Mouse (Mus musculus) spleen, adult 2 months (tissue): Measurements from ENCODE around the gene Mfap2. TPM values are rescaled to one million over a fixed set of nuclear protein-coding genes. Genes with fewer than 3 reads are reported as not detected.

ENCODE experiments used
- DNase-seq, 2 experiments: peaks; one replicate each; pipeline versions ENCODE4 v3.0.0 to v3.0.0-alpha.2; 2012 to 2021; ENCODE audit warnings: low spot score in 2 of 2, low read depth in 1 of 2
- H3K27ac ChIP-seq: fragments of 200-500 bp; 2 replicates; pipeline ENCODE4 v1.5.1; 2012; ENCODE audit warnings: low read length, inconsistent platforms; ENCODE audit not compliant: insufficient read depth
- H3K27me3 ChIP-seq: fragments of 200-500 bp; 2 replicates; pipeline ENCODE4 v1.6.1; 2012; ENCODE audit warnings: mild to moderate bottlenecking, moderate library complexity, low read length, inconsistent platforms; ENCODE audit not compliant: control insufficient read depth, insufficient read depth
- H3K36me3 ChIP-seq: fragments of 200-500 bp; 2 replicates; pipeline ENCODE4 v1.6.1; 2012; ENCODE audit warnings: mild to moderate bottlenecking, low read length, inconsistent platforms; ENCODE audit not compliant: control insufficient read depth, insufficient read depth
- H3K4me1 ChIP-seq: fragments of 200-500 bp; 2 replicates; pipeline ENCODE4 v1.6.1; 2011; ENCODE audit warnings: inconsistent platforms; ENCODE audit not compliant: control insufficient read depth, insufficient read depth, insufficient read length
- H3K4me3 ChIP-seq: fragments of 200-500 bp; 2 replicates; pipeline ENCODE4 v1.5.1; 2011; ENCODE audit warnings: mild to moderate bottlenecking, inconsistent platforms; ENCODE audit not compliant: insufficient read depth, insufficient read length; ENCODE audit errors: extremely low read depth
- CTCF ChIP-seq: fragments of 200-500 bp; IDR thresholded peaks from 2 replicates; pipeline ENCODE4 v1.5.1; 2011; ENCODE audit warnings: mild to moderate bottlenecking, inconsistent platforms; ENCODE audit not compliant: insufficient read depth, insufficient read length, insufficient replicate concordance; ENCODE audit errors: extremely low read depth
- POLR2A ChIP-seq: fragments of 200-500 bp; IDR thresholded peaks from 2 replicates; pipeline ENCODE4 v1.6.1; 2011; ENCODE audit warnings: low read depth, low read length, inconsistent platforms
- WGBS: fragments of 180-500 bp; shearing (Covaris S2); methylation state at CpG from one replicate; pipeline ENCODE4 v1.1.7; 2018; 5-methylcytosine and 5-hydroxymethylcytosine counted together
- polyA plus RNA-seq: library from polyadenylated mRNA; depleted of rRNA; stranded (reverse); fragments of >200 nt; gene quantifications from 2 replicates; pipeline ENCODE4 v1.2.3, GENCODE M21; 2012

The Mfap2 gene
- polyA plus RNA-seq, 1 experiment: 3.1 TPM

DNA sequence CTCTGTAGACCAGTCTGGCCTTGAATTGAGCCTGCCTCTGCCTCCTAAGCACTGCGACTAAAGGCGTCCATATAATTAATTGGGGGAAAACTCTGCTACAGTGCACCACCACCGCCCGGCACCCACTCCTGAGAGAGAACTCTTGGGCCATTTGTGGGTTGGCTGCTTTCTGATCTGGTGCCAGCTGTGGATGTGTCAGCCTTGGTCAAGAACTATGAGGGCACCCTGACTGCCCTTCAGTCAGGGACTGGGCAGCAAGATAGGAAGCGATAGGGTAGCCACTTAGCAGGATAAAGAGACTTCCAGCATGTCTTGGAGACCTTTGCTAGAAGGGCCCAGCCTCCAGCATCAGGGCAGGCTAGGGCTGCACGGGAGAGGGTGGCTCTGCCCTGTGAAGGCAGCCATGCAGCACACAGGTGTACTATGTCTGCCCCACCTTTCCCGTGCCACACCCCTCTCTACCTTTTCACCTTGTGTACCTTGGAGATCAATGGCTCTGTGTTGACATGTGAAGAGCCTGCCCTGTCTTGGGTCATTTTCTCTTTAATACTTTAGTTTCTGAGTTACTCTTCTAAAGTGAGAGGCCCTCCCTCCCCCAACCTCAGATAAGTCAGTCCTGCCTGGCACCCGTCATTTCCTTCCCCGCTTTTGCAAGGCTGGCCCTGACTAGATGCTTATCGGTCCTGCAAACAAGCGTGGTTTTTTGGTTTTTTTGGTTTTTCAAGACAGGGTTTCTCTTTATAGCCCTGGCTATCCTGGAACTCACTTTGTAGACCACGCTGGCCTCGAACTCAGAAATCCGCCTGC is 32.1 kb upstream of the Mfap2 start:
- TF ChIP-seq POLR2A: no peak
- no peak for TF ChIP-seq CTCF
- DNase-seq: no peak
- H3K27ac ChIP-seq: peak overlapping the region; percentile 7; the same call in 1 of the 2 replicates
- WGBS: 66% methylated on average over 14 of the region's 14 CpGs
- H3K36me3 ChIP-seq: peaks cover 36% of the 10 kb centered on the region
- H3K4me3 ChIP-seq: no peak overlapping the region
- H3K27me3 ChIP-seq: no peaks in the 10 kb centered on the region
- peaks cover 4% of the 10 kb centered on the region; the same call in 1 of the 2 replicates for H3K4me1 ChIP-seq

DNA sequence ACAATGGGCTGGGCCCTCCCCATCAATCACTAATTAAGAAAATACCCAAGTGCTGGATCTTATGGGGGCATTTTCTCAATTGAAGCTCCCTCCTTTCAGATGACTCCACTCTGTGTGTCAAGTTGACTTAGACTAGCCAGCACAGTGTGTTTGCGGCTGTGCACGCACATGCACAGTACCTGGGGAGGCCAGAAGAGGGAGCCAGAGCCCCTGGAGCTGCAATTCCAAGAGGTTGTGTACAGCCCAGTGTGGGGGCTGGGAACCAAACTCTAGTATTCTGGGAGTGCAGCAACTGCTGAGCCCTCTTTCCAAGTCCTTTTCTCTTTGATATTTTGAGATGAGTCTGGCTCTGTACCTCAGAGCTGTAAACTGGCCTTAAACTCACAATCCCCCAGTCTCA is 28.6 kb upstream of the Mfap2 start:
- Histone ChIP-seq H3K4me3 (no peak overlapping the region), H3K36me3 (peaks cover 19% of the 10 kb centered on the region), H3K27ac (no peak overlapping the region), H3K4me1 (peaks cover 8% of the 10 kb centered on the region; the same call in 1 of the 2 replicates), H3K27me3 (no peaks in the 10 kb centered on the region)
- TF ChIP-seq CTCF (no peak; the same call in 1 of the 2 replicates), POLR2A (no peak)
- WGBS: 89% methylated on average over 2 of the region's 2 CpGs
- no peak for DNase-seq

DNA sequence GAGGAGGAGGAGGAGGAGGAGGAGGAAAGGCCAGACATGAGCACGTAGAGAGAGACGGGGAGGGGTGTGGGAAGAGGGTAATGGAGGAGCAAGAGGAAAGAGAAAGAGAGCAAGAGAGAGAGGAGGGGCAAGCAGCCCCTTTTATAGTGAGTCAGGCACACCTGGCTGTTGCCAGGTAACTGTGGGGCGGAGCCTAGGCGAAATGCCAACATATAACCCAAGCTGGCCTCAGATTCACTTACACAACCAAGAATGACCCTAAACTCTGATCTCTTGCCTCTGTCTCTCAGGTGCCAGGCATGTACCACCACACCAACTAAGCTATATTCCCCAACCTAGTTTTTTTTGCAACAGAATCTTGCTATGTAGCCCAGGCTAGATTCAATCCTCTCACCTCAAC is 27.4 kb upstream of the Mfap2 start:
- peak overlapping the region; percentile 79 for H3K27ac ChIP-seq
- WGBS: 26% methylated on average over 4 of the region's 4 CpGs
- H3K4me1 ChIP-seq: peaks cover 14% of the 10 kb centered on the region; the same call in 1 of the 2 replicates
- TF ChIP-seq CTCF: no peak
- no peak for TF ChIP-seq POLR2A
- DNase-seq: no peak
- H3K36me3 ChIP-seq: peaks cover 12% of the 10 kb centered on the region
- no peak overlapping the region for H3K4me3 ChIP-seq
- H3K27me3 ChIP-seq: no peaks in the 10 kb centered on the region

DNA sequence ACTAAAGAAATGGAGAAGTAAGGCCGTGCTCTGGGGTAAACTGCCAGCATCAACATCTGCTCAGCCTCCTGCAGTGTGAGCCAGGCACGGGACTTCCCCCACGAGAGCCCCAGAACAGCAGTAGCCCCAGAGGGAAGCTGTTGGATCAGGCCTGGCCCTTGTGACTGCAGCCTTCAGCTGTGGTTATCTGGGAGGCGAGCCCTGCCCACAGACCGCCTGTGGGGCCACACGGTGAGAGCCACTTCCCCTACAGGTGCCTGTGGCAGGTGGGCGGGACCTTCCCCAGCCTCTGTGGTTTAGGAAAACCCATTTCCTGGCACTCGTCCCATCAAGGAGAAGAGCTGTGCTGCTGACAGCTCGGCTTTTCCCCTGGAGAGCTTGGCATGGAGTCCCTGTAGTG is 26.8 kb upstream of the Mfap2 start:
- H3K4me1 ChIP-seq: peaks cover 15% of the 10 kb centered on the region; the same call in 1 of the 2 replicates
- H3K4me3 ChIP-seq: no peak overlapping the region
- 3% methylated on average over 9 of the region's 9 CpGs for WGBS
- peak; percentile 81 to 82 for DNase-seq
- TF ChIP-seq POLR2A: no peak
- TF ChIP-seq CTCF: no peak
- peak overlapping the region; percentile 79 for H3K27ac ChIP-seq
- H3K36me3 ChIP-seq: peaks cover 9% of the 10 kb centered on the region
- no peaks in the 10 kb centered on the region for H3K27me3 ChIP-seq

DNA sequence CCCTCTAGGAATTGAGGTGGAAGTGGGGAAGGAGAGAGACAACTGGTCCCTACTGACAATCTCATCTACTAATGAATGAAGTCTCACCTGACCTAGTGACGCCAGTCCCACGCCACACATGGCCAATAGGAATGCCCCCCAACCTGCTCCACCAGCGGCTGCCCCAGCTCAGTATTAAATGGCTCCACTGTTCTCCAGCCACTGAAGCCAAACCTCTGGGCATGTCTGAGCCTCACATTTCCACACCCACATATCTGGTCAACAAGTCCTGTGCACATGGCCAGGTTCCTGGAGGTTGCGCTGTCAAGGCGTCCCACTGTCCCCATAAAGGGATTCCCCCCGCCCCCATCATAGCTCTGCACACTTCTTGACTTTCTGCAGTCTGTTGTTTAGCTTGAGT is 25.7 kb upstream of the Mfap2 start:
- no peaks in the 10 kb centered on the region for H3K36me3 ChIP-seq
- no peak overlapping the region for H3K4me3 ChIP-seq
- TF ChIP-seq CTCF (no peak), POLR2A (no peak)
- H3K27ac ChIP-seq: no peak overlapping the region
- peaks cover 25% of the 10 kb centered on the region; the same call in 1 of the 2 replicates for H3K4me1 ChIP-seq
- no peak for DNase-seq
- no peaks in the 10 kb centered on the region for H3K27me3 ChIP-seq
- 84% methylated on average over 6 of the region's 6 CpGs for WGBS

DNA sequence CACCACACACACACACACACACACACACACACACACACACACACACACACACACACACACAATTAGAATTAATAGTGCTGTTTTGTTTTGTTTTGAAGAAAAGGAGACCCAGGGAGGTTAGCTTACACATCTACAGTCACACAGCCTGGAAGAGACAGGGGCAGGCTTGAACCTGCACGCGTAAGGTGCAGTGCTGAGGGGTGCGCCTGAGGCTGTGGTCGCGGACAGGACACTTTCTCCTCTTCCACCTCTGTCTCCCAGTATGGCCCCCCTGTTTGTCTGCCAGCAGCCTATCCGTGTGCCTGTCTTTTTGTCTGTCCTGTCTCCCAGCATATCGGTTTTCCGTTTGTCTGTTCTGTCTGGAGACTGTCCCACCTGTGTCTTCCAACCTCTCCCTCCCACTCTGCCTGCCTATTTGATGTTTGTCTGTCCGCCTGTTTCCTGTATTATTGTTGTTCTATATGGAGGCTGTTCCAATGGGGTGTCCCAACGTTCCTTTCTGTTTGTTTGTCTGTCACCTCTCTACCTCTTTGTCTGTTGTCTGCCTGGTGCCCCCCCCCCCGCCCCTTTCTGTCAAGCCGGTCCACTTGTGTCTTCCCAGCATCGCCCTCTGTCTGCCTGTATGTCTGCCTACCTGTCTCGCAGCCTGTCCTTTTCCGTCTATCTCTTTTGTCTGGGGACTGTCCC is 24.1 kb upstream of the Mfap2 start:
- Histone ChIP-seq H3K4me1 (peaks cover 30% of the 10 kb centered on the region; the same call in 1 of the 2 replicates), H3K27ac (no peak overlapping the region), H3K36me3 (no peaks in the 10 kb centered on the region), H3K27me3 (no peaks in the 10 kb centered on the region), H3K4me3 (peak overlapping the region; percentile 90)
- no peak for TF ChIP-seq POLR2A
- no peak for TF ChIP-seq CTCF
- no peak for DNase-seq
- 32% methylated on average over 15 of the region's 15 CpGs for WGBS
